Mouse (Mus musculus) spleen, adult 2 months (tissue): ENCODE results near the gene Hist1h2ac. TPM values are rescaled to one million over a fixed set of nuclear protein-coding genes. Genes with fewer than 3 reads are reported as not detected.
"Not testable (repeated sequence)": the region's sequence is repeated elsewhere in the genome, so short reads cannot be mapped to it uniquely, and the experiment has no call there.

ENCODE experiments used
- DNase-seq, 2 experiments: peaks; one replicate each; pipeline versions ENCODE4 v3.0.0 to v3.0.0-alpha.2; 2012 to 2021; ENCODE audit warnings: low spot score in 2 of 2, low read depth in 1 of 2
- H3K27ac ChIP-seq: fragments of 200-500 bp; 2 replicates; pipeline ENCODE4 v1.5.1; 2012; ENCODE audit warnings: low read length, inconsistent platforms; ENCODE audit not compliant: insufficient read depth
- H3K27me3 ChIP-seq: fragments of 200-500 bp; 2 replicates; pipeline ENCODE4 v1.6.1; 2012; ENCODE audit warnings: mild to moderate bottlenecking, moderate library complexity, low read length, inconsistent platforms; ENCODE audit not compliant: control insufficient read depth, insufficient read depth
- H3K36me3 ChIP-seq: fragments of 200-500 bp; 2 replicates; pipeline ENCODE4 v1.6.1; 2012; ENCODE audit warnings: mild to moderate bottlenecking, low read length, inconsistent platforms; ENCODE audit not compliant: control insufficient read depth, insufficient read depth
- H3K4me1 ChIP-seq: fragments of 200-500 bp; 2 replicates; pipeline ENCODE4 v1.6.1; 2011; ENCODE audit warnings: inconsistent platforms; ENCODE audit not compliant: control insufficient read depth, insufficient read depth, insufficient read length
- H3K4me3 ChIP-seq: fragments of 200-500 bp; 2 replicates; pipeline ENCODE4 v1.5.1; 2011; ENCODE audit warnings: mild to moderate bottlenecking, inconsistent platforms; ENCODE audit not compliant: insufficient read depth, insufficient read length; ENCODE audit errors: extremely low read depth
- CTCF ChIP-seq: fragments of 200-500 bp; IDR thresholded peaks from 2 replicates; pipeline ENCODE4 v1.5.1; 2011; ENCODE audit warnings: mild to moderate bottlenecking, inconsistent platforms; ENCODE audit not compliant: insufficient read depth, insufficient read length, insufficient replicate concordance; ENCODE audit errors: extremely low read depth
- POLR2A ChIP-seq: fragments of 200-500 bp; IDR thresholded peaks from 2 replicates; pipeline ENCODE4 v1.6.1; 2011; ENCODE audit warnings: low read depth, low read length, inconsistent platforms
- WGBS: fragments of 180-500 bp; shearing (Covaris S2); methylation state at CpG from one replicate; pipeline ENCODE4 v1.1.7; 2018; 5-methylcytosine and 5-hydroxymethylcytosine counted together
- polyA plus RNA-seq: library from polyadenylated mRNA; depleted of rRNA; stranded (reverse); fragments of >200 nt; gene quantifications from 2 replicates; pipeline ENCODE4 v1.2.3, GENCODE M21; 2012

The Hist1h2ac gene
- polyA plus RNA-seq, 1 experiment: 1.2 TPM

DNA sequence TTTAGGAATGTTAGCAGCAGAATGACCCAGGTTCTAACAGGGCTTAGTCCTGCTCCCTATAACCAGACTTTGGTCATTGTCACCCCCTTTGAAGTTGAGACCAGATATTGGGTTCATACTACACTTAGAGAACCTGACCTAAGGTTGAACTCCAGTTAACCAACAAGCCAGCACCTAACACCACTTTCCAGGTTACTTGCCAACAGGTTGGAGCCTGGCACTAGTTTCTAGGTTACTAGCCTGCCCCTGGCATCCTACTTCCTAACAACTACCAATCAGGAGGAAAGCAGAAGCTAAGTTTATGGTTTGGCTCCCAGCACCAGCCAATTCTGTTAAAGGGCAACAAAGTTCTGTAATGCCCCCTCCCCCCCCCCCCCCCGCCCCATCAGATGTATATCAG is 41.5 kb upstream of the Hist1h2ac start:
- Histone ChIP-seq H3K4me1 (no peaks in the 10 kb centered on the region; the same call in 1 of the 2 replicates), H3K36me3 (no peaks in the 10 kb centered on the region), H3K27me3 (no peaks in the 10 kb centered on the region), H3K27ac (no peak overlapping the region), H3K4me3 (no peak overlapping the region)
- TF ChIP-seq POLR2A (no peak), CTCF (no peak)
- no peak for DNase-seq
- 56% methylated on average over 1 of the region's 1 CpGs for WGBS

DNA sequence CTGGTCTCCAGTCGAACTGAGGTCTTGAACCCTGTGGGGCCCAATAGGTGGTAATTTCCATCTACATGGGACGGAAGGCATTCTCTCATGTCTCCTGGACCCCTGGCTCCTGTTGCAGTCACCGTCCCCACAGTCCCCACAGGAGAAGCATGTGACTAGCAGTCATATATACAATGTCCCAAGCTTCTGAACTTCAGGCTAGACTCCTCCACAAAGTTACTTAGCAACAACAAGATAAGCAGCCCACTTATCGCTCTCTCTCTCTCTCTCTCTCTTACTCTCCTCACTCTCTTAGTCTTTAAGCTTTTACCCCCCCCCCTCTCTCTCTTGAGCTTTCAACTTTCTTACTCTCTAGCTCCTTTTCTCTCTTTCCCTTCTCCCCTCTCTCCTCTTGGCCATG is 40.5 kb upstream of the Hist1h2ac start:
- H3K27me3 ChIP-seq: no peaks in the 10 kb centered on the region
- DNase-seq: no peak
- H3K36me3 ChIP-seq: no peaks in the 10 kb centered on the region
- H3K27ac ChIP-seq: no peak overlapping the region
- WGBS: 87% methylated on average over 4 of the region's 4 CpGs
- no peak for TF ChIP-seq POLR2A
- no peak for TF ChIP-seq CTCF
- H3K4me3 ChIP-seq: no peak overlapping the region
- H3K4me1 ChIP-seq: no peaks in the 10 kb centered on the region; the same call in 1 of the 2 replicates

DNA sequence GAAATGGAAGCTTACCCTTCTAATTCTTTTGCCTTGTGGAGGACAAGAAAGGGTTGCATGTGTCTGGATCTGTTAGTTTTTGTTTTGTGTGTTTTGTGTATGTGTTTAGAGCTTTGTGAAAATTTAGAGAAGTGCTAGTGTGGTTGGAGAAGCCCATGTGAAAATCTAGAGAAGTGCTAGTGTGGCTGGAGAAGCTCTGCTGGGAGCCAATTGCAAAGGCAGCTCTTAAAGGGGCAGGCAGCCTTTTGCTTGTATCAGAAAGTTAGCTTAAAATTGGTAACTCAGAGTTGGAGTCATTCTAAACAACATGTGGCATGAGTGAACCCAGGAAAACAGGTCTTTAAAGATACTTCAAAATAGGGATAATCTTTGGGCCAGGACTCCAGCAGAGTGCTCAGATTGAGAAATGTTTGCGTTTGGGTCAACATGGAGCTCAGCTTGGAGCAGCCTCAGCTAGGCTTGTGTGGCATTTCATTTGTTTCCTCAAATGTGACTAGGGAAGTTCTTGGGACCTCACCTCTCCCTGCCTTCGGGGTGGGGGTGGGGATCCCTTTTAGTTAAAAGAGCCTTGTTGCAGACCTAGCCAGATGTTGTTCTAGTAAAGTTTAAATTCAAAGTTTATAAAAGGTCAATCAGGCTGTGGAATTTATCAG is 34.0 kb upstream of the Hist1h2ac start:
- H3K27ac ChIP-seq: peak overlapping the region; percentile 70
- H3K36me3 ChIP-seq, H3K27me3 ChIP-seq, DNase-seq, H3K4me3 ChIP-seq, H3K4me1 ChIP-seq: not testable (repeated sequence)
- 45% methylated on average over 2 of the region's 2 CpGs for WGBS

- no peaks in the 10 kb centered on the region for H3K27me3 ChIP-seq
- H3K36me3 ChIP-seq: no peaks in the 10 kb centered on the region
- TF ChIP-seq CTCF: no peak
- no peak for TF ChIP-seq POLR2A
- H3K4me3 ChIP-seq: no peak overlapping the region
- DNase-seq: no peak
- peak overlapping the region; percentile 70 for H3K27ac ChIP-seq
- H3K4me1 ChIP-seq: peaks cover 1% of the 10 kb centered on the region; the same call in 1 of the 2 replicates
- WGBS: 72% methylated on average over 11 of the region's 11 CpGs
Measured at GRCm38 (mm10) chr13:23717176-23717575, 33.4 kb upstream of the Hist1h2ac start.

GRCm38 (mm10) chr13:23716261-23717042 is 32.7 kb upstream of the Hist1h2ac start:
- H3K27me3 ChIP-seq: no peaks in the 10 kb centered on the region
- 58% methylated on average over 5 of the region's 5 CpGs for WGBS
- no peak for TF ChIP-seq POLR2A
- no peak for TF ChIP-seq CTCF
- H3K4me3 ChIP-seq: no peak overlapping the region
- H3K4me1 ChIP-seq: peaks cover 4% of the 10 kb centered on the region; the same call in 1 of the 2 replicates
- no peak for DNase-seq
- H3K36me3 ChIP-seq: no peaks in the 10 kb centered on the region
- H3K27ac ChIP-seq: peak overlapping the region; percentile 70; the same call in 1 of the 2 replicates

- 4% methylated on average over 17 of the region's 17 CpGs for WGBS
- H3K4me1 ChIP-seq: peaks cover 6% of the 10 kb centered on the region; the same call in 1 of the 2 replicates
- no peaks in the 10 kb centered on the region for H3K36me3 ChIP-seq
- H3K27me3 ChIP-seq: no peaks in the 10 kb centered on the region
- H3K4me3 ChIP-seq: peak within 1 kb of the TSS; percentile 76
- H3K27ac ChIP-seq: peak within 1 kb of the TSS; percentile 85
- TF ChIP-seq CTCF: no peak
- peak; percentile 45 to 62 for DNase-seq
Measured at GRCm38 (mm10) chr13:23710374-23711089, 26.8 kb upstream of the Hist1h2ac start, which contains the start of gene Hfe. Hfe (minus strand) TSS chr13:23710854.
